Mouse (Mus musculus) CH12.LX (cell line): ENCODE results near the gene Dhodh. TPM values are rescaled to one million over a fixed set of nuclear protein-coding genes. Genes with fewer than 3 reads are reported as not detected.

Experiments
- DNase-seq: peaks from one replicate; pipeline ENCODE4 v3.0.0-alpha.2; 2013; ENCODE audit errors: extremely low read depth
- H3K27ac ChIP-seq: 2 replicates; pipeline ENCODE4 v1.5.1; 2012; ENCODE audit warnings: low read depth, mild to moderate bottlenecking, control low read depth, moderate library complexity; ENCODE audit not compliant: insufficient read depth
- H3K27me3 ChIP-seq: replicated peaks from 2 replicates; pipeline ENCODE3; 2012; ENCODE audit warnings: inconsistent platforms
- H3K36me3 ChIP-seq, 2 experiments: replicated peaks in 1 of 2; 2 replicates each; pipeline versions ENCODE3 to v1.6.1; 2012; ENCODE audit warnings: inconsistent platforms in 1 of 2, low read length in 1 of 2, mild to moderate bottlenecking in 1 of 2, mixed read lengths in 1 of 2, moderate library complexity in 1 of 2; ENCODE audit not compliant: control insufficient read depth in 1 of 2, insufficient read depth in 1 of 2
- H3K4me1 ChIP-seq, 2 experiments: 2 replicates each; pipeline ENCODE4 v1.6.1; 2012; ENCODE audit warnings: inconsistent platforms in 1 of 2, moderate library complexity in 1 of 2; ENCODE audit not compliant: insufficient read depth in 2 of 2, control insufficient read depth in 1 of 2
- H3K4me2 ChIP-seq: 2 replicates; pipeline ENCODE4 v1.6.1; 2012; ENCODE audit warnings: low read depth, mild to moderate bottlenecking, control low read depth; ENCODE audit not compliant: poor library complexity, insufficient read depth, severe bottlenecking
- H3K4me3 ChIP-seq, 3 experiments: fragments of 150-350 bp in 1 of 3; sonication (generic) in 1 of 3; replicated peaks in 1 of 3; 2 replicates each; pipeline versions ENCODE3 to v1.5.1; 2011 to 2012; ENCODE audit warnings: low read depth in 2 of 3, low read length in 2 of 3, mild to moderate bottlenecking in 2 of 3, moderate library complexity in 2 of 3, control low read depth in 1 of 3, improper control_type of control experiment in 1 of 3, inconsistent platforms in 1 of 3, mixed read lengths in 1 of 3; ENCODE audit not compliant: poor library complexity in 1 of 3
- H3K79me2 ChIP-seq: replicated peaks from 2 replicates; pipeline ENCODE4 v1.6.1; 2012; ENCODE audit warnings: mild to moderate bottlenecking, moderate library complexity; ENCODE audit not compliant: control insufficient read depth, poor library complexity, insufficient read depth, severe bottlenecking; ENCODE audit errors: extremely low read depth
- H3K9ac ChIP-seq: 2 replicates; pipeline ENCODE4 v1.6.1; 2012; ENCODE audit warnings: low read depth, mild to moderate bottlenecking, control low read depth, moderate library complexity; ENCODE audit not compliant: insufficient read depth
- H3K9me3 ChIP-seq: replicated peaks from 2 replicates; pipeline ENCODE3; 2012; ENCODE audit warnings: low read length, inconsistent platforms, mixed read lengths
- BHLHE40 ChIP-seq: IDR thresholded peaks from 2 replicates; pipeline ENCODE4 v1.6.1; 2011; ENCODE audit warnings: mild to moderate bottlenecking, low read depth, low read length, improper control_type of control experiment
- E2F4 ChIP-seq: IDR thresholded peaks from 2 replicates; pipeline ENCODE4 v1.6.1; 2011; ENCODE audit warnings: low read depth, low read length, improper control_type of control experiment; ENCODE audit not compliant: insufficient replicate concordance
- ELF1 ChIP-seq: IDR thresholded peaks from 2 replicates; pipeline ENCODE4 v1.6.1; 2014; ENCODE audit warnings: low read depth, mild to moderate bottlenecking, inconsistent platforms, low read length, improper control_type of control experiment
- EP300 ChIP-seq: IDR thresholded peaks from 2 replicates; pipeline ENCODE4 v1.6.1; 2011; ENCODE audit warnings: low read length, improper control_type of control experiment
- GABPA ChIP-seq: IDR thresholded peaks from 2 replicates; pipeline ENCODE4 v1.6.1; 2012; ENCODE audit warnings: low read depth, low read length, improper control_type of control experiment, inconsistent platforms; ENCODE audit not compliant: insufficient replicate concordance
- JUN ChIP-seq: IDR thresholded peaks from 2 replicates; pipeline ENCODE4 v1.6.1; 2011; ENCODE audit warnings: low read depth, mild to moderate bottlenecking, low read length, improper control_type of control experiment, moderate library complexity; ENCODE audit not compliant: insufficient read depth
- JUND ChIP-seq: conservative IDR thresholded peaks from 2 replicates; pipeline ENCODE4 v1.6.1; 2011; ENCODE audit warnings: low read depth, low read length, improper control_type of control experiment
- KAT2A ChIP-seq: IDR thresholded peaks from 2 replicates; pipeline ENCODE4 v1.6.1; 2012; ENCODE audit warnings: low read length, improper control_type of control experiment, inconsistent platforms; ENCODE audit not compliant: insufficient replicate concordance
- MAFK ChIP-seq: IDR thresholded peaks from 2 replicates; pipeline ENCODE4 v1.6.1; 2011; ENCODE audit warnings: low read length, improper control_type of control experiment; ENCODE audit not compliant: insufficient replicate concordance
- MAZ ChIP-seq: IDR thresholded peaks from 2 replicates; pipeline ENCODE4 v1.6.1; 2012; ENCODE audit warnings: low read depth, mild to moderate bottlenecking, inconsistent platforms, low read length, improper control_type of control experiment, moderate library complexity
- MEF2A ChIP-seq: IDR thresholded peaks from 2 replicates; pipeline ENCODE4 v1.6.1; 2014; ENCODE audit warnings: low read depth, mild to moderate bottlenecking, inconsistent platforms, low read length, improper control_type of control experiment, borderline replicate concordance
- MXI1 ChIP-seq: IDR thresholded peaks from 2 replicates; pipeline ENCODE4 v1.6.1; 2011; ENCODE audit warnings: mild to moderate bottlenecking, low read depth, low read length, improper control_type of control experiment
- MYC ChIP-seq: IDR thresholded peaks from 2 replicates; pipeline ENCODE4 v1.6.1; 2011; ENCODE audit warnings: low read depth, mild to moderate bottlenecking, improper control_type of control experiment, low read length
- NRF1 ChIP-seq: IDR thresholded peaks from 2 replicates; pipeline ENCODE4 v1.6.1; 2014; ENCODE audit warnings: low read depth, mild to moderate bottlenecking, inconsistent platforms, low read length, improper control_type of control experiment, moderate library complexity
- PAX5 ChIP-seq: IDR thresholded peaks from 2 replicates; pipeline ENCODE4 v1.6.1; 2012; ENCODE audit warnings: low read length, inconsistent platforms, mixed read lengths
- POLR2A ChIP-seq: IDR thresholded peaks from 2 replicates; pipeline ENCODE4 v1.6.1; 2011; ENCODE audit warnings: low read depth, mild to moderate bottlenecking, improper control_type of control experiment, low read length
- RCOR1 ChIP-seq: conservative IDR thresholded peaks from 2 replicates; pipeline ENCODE4 v1.6.1; 2012; ENCODE audit warnings: low read depth, mild to moderate bottlenecking, inconsistent platforms, low read length, improper control_type of control experiment
- TBP ChIP-seq: conservative IDR thresholded peaks from 2 replicates; pipeline ENCODE4 v1.6.1; 2011; ENCODE audit warnings: low read depth, low read length, improper control_type of control experiment
- UBTF ChIP-seq: IDR thresholded peaks from 2 replicates; pipeline ENCODE4 v1.6.1; 2012; ENCODE audit warnings: low read depth, mild to moderate bottlenecking, inconsistent platforms, low read length, improper control_type of control experiment, moderate library complexity
- USF1 ChIP-seq: IDR thresholded peaks from 2 replicates; pipeline ENCODE4 v1.6.1; 2014; ENCODE audit warnings: low read depth, mild to moderate bottlenecking, inconsistent platforms, low read length, improper control_type of control experiment
- ZC3H11A ChIP-seq: IDR thresholded peaks from 2 replicates; pipeline ENCODE4 v1.6.1; 2012; ENCODE audit warnings: low read depth, mild to moderate bottlenecking, inconsistent platforms, low read length, improper control_type of control experiment
- ZKSCAN1 ChIP-seq: IDR thresholded peaks from 2 replicates; pipeline ENCODE4 v1.6.1; 2012; ENCODE audit warnings: low read depth, inconsistent platforms, low read length, improper control_type of control experiment, borderline replicate concordance
- dilution Hi-C: fragments of 300-500 bp; cut with MboI; formaldehyde crosslinking; loops from 2 replicates; pipeline ENCODE4 v1.14.3; 2020; ENCODE audit warnings: low sequenced_read_pairs; ENCODE audit not compliant: extremely low pct_unique_long_range_greater_than_20kb, extremely low pct_ligation_motif_present
- in situ Hi-C: fragments of 300-500 bp; cut with MboI; formaldehyde crosslinking; loops from 3 replicates; pipeline ENCODE4 v1.14.3; 2019; ENCODE audit warnings: low sequenced_read_pairs, low pct_ligation_motif_present, low pct_unique_long_range_greater_than_20kb, mixed read lengths
- polyA plus RNA-seq: library from polyadenylated mRNA; unstranded; fragments of >175 nt; gene quantifications from 2 replicates; pipeline ENCODE4 v1.2.1, GENCODE M21; 2012; ENCODE audit warnings: low read depth; ENCODE audit not compliant: insufficient read length
- total RNA-seq, 2 experiments: library from RNA; depleted of rRNA; stranded (reverse); fragments of 300-350 nt in 1 of 2; fragments of >200 nt in 1 of 2; gene quantifications; 2 replicates each; pipeline ENCODE4 v1.2.3; 2012 to 2014

The Dhodh gene
- total and polyA plus RNA-seq, 3 experiments = 37.8 to 43.6 (median 38.5) TPM

DNA sequence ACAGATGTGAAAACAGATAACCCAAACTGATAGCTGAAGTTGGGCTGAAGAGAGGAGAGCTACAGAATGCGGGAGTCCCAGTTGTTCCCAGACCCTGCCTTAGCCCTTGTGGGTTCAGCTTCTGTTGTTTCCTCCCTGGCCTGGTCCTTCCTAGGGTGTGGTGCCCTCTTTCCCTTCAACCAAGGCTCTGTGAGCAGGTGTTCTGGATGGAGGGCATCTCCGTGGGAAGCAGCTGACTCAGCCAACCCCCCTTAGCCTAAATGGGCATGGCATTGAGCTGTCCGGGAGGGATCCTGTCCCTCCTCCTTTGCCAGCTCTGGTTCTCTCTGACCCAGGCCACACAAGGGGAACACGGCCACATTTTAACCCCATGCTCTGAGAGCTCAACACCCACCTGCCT lies 32.2 kb downstream of the Dhodh start:
- no peak for DNase-seq
- H3K9me3 ChIP-seq = no peaks in the 10 kb centered on the region
- dilution Hi-C loops (no loop called here), in situ Hi-C loops (no loop called here)
- H3K4me1 ChIP-seq = no peaks in the 10 kb centered on the region
- H3K4me3 ChIP-seq = no peak overlapping the region
- no peak overlapping the region for H3K4me2 ChIP-seq
- H3K9ac ChIP-seq = no peak overlapping the region
- H3K79me2 ChIP-seq = no peaks in the 10 kb centered on the region
- no peaks in the 10 kb centered on the region for H3K27me3 ChIP-seq
- H3K36me3 ChIP-seq = peaks cover 2 to 39% of the 10 kb centered on the region in 2 experiments
- H3K27ac ChIP-seq = no peak overlapping the region
- TF ChIP-seq POLR2A (no peak), EP300 (no peak), BHLHE40 (no peak), NRF1 (no peak), ZKSCAN1 (no peak), TBP (no peak), RCOR1 (no peak), ZC3H11A (no peak), KAT2A (no peak), UBTF (no peak)
- TF ChIP-seq, all 38 proteins: peak for 0

DNA sequence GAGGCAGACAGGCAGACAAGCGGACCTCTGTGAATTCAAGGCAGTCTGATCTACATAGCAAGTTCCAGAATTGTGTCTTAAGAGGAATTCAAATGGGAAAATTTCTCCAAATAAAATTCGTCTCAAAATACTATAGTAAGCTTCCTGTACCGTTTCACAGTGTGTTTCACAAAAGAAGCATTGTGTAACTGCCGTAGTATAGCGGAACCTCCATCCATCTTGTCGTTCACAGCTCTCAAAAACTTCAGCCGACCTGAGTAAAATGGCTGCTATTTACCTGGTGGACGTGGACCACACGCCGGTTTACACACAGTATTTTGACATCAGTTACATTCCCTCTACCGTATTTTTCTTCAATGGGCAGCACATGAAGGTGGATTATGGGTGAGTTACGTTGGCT lies 37.3 kb downstream of the Dhodh start:
- Histone ChIP-seq H3K36me3 (peaks cover 19 to 68% of the 10 kb centered on the region in 2 experiments), H3K9ac (no peak overlapping the region), H3K9me3 (no peaks in the 10 kb centered on the region), H3K79me2 (peaks cover 7% of the 10 kb centered on the region), H3K4me3 (no peak overlapping the region), H3K4me2 (no peak overlapping the region), H3K27ac (no peak overlapping the region), H3K4me1 (peaks cover 3 to 14% of the 10 kb centered on the region in 2 experiments; a peak in 2 of 4 replicates), H3K27me3 (no peaks in the 10 kb centered on the region)
- no peak for DNase-seq
- in situ Hi-C loops (no loop called here), dilution Hi-C loops (no loop called here)
- TF ChIP-seq GABPA (no peak), EP300 (no peak), POLR2A (no peak), MYC (no peak), KAT2A (no peak), ELF1 (no peak), JUN (no peak), MEF2A (no peak), JUND (no peak), PAX5 (no peak), MAFK (no peak), RCOR1 (no peak), MXI1 (no peak), E2F4 (no peak), MAZ (no peak), USF1 (no peak), BHLHE40 (no peak)
